Mouse (Mus musculus) macrophage (primary cell): ENCODE measurements at regions not wholly inside any gene's neighbourhood (a gene's known extent, or its start where the extent isn't known, plus 50 kb on each side); places are given as distances from the start of the nearest gene placed in this dataset.
"Not testable (repeated sequence)": the region's sequence is repeated elsewhere in the genome, so short reads cannot be mapped to it uniquely, and the experiment has no call there.

Source experiments
- H3K27ac ChIP-seq: fragments of 350-480 bp; formaldehyde crosslinking; 2 replicates; pipeline ENCODE4 v1.9.0; 2021
- H3K36me3 ChIP-seq: fragments of 350-480 bp; formaldehyde crosslinking; 2 replicates; pipeline ENCODE4 v1.9.0; 2021; ENCODE audit errors: inconsistent target
- H3K4me3 ChIP-seq: fragments of 350-480 bp; formaldehyde crosslinking; 2 replicates; pipeline ENCODE4 v1.9.0; 2021; ENCODE audit errors: inconsistent target
- H3K79me2 ChIP-seq: fragments of 350-480 bp; formaldehyde crosslinking; 2 replicates; pipeline ENCODE4 v1.9.0; 2021; ENCODE audit errors: inconsistent target
- WGBS: methylation state at CpG from one replicate; pipeline ENCODE4 v1.1.7; 2026; ENCODE audit warnings: inconsistent platforms; ENCODE audit not compliant: missing documents; 5-methylcytosine and 5-hydroxymethylcytosine counted together

- 87% methylated on average over 3 of the region's 3 CpGs for WGBS
- H3K36me3 ChIP-seq: no peaks in the 10 kb centered on the region
- no peak overlapping the region for H3K4me3 ChIP-seq
- H3K27ac ChIP-seq: no peak overlapping the region
- no peaks in the 10 kb centered on the region for H3K79me2 ChIP-seq
Observed at GRCm38 (mm10) chr6:37670701-37671100, 140.7 kb downstream of the Akr1d1 start.

GRCm38 (mm10) chr6:37679871-37680270 lies 149.9 kb downstream of the Akr1d1 start:
- H3K27ac ChIP-seq: no peak overlapping the region
- H3K4me3 ChIP-seq: no peak overlapping the region
- H3K79me2 ChIP-seq: no peaks in the 10 kb centered on the region
- H3K36me3 ChIP-seq: no peaks in the 10 kb centered on the region
- 89% methylated on average over 3 of the region's 3 CpGs for WGBS

GRCm38 (mm10) chr6:37681331-37681730 lies 151.4 kb downstream of the Akr1d1 start:
- not testable (repeated sequence) for H3K36me3 ChIP-seq, H3K4me3 ChIP-seq
- WGBS: 78% methylated on average over 2 of the region's 2 CpGs

GRCm38 (mm10) chr6:37686094-37686493 lies 156.1 kb downstream of the Akr1d1 start:
- 92% methylated on average over 10 of the region's 14 CpGs for WGBS
- Histone ChIP-seq H3K79me2 (no peaks in the 10 kb centered on the region), H3K36me3 (no peaks in the 10 kb centered on the region), H3K27ac (no peak overlapping the region), H3K4me3 (no peak overlapping the region)

More at GRCm38 (mm10) chr6:37681331-37681730, 151.4 kb downstream of the Akr1d1 start:
- not testable (repeated sequence) for H3K27ac ChIP-seq, H3K79me2 ChIP-seq

GRCm38 (mm10) chr6:37688866-37689617 lies 159.1 kb downstream of the Akr1d1 start:
- Histone ChIP-seq H3K27ac (no peak overlapping the region), H3K4me3 (no peak overlapping the region), H3K36me3 (no peaks in the 10 kb centered on the region), H3K79me2 (no peaks in the 10 kb centered on the region)
- WGBS: 43% methylated on average over 1 of the region's 1 CpGs

- no peaks in the 10 kb centered on the region for H3K36me3 ChIP-seq
- H3K79me2 ChIP-seq: no peaks in the 10 kb centered on the region
- H3K4me3 ChIP-seq: no peak overlapping the region
- no peak overlapping the region for H3K27ac ChIP-seq
Observed at GRCm38 (mm10) chr6:37689696-37690095, 159.7 kb downstream of the Akr1d1 start.

GRCm38 (mm10) chr6:37691976-37692644 lies 162.1 kb downstream of the Akr1d1 start:
- 96% methylated on average over 7 of the region's 7 CpGs for WGBS
- H3K4me3 ChIP-seq: no peak overlapping the region
- no peaks in the 10 kb centered on the region for H3K79me2 ChIP-seq
- no peaks in the 10 kb centered on the region for H3K36me3 ChIP-seq
- no peak overlapping the region for H3K27ac ChIP-seq

GRCm38 (mm10) chr6:37692758-37693157 lies 162.8 kb downstream of the Akr1d1 start:
- Histone ChIP-seq H3K36me3 (no peaks in the 10 kb centered on the region), H3K4me3 (no peak overlapping the region), H3K79me2 (no peaks in the 10 kb centered on the region), H3K27ac (no peak overlapping the region)
- WGBS: 96% methylated on average over 2 of the region's 2 CpGs

GRCm38 (mm10) chr6:37696074-37696473 lies 166.1 kb downstream of the Akr1d1 start:
- Histone ChIP-seq H3K36me3 (no peaks in the 10 kb centered on the region), H3K27ac (no peak overlapping the region), H3K79me2 (no peaks in the 10 kb centered on the region), H3K4me3 (no peak overlapping the region)

- H3K79me2 ChIP-seq: no peaks in the 10 kb centered on the region
- 97% methylated on average over 2 of the region's 2 CpGs for WGBS
- H3K4me3 ChIP-seq: no peak overlapping the region
- H3K27ac ChIP-seq: no peak overlapping the region
- no peaks in the 10 kb centered on the region for H3K36me3 ChIP-seq
Observed at GRCm38 (mm10) chr6:37703946-37704345, 166.7 kb upstream of the Trim24 start.

- no peaks in the 10 kb centered on the region for H3K79me2 ChIP-seq
- H3K27ac ChIP-seq: no peak overlapping the region
- H3K36me3 ChIP-seq: no peaks in the 10 kb centered on the region
- H3K4me3 ChIP-seq: no peak overlapping the region
- 85% methylated on average over 1 of the region's 1 CpGs for WGBS
Observed at GRCm38 (mm10) chr6:37705733-37706145, 164.9 kb upstream of the Trim24 start.

GRCm38 (mm10) chr6:37707671-37708070 lies 162.9 kb upstream of the Trim24 start:
- H3K27ac ChIP-seq: not testable (repeated sequence)

GRCm38 (mm10) chr6:37711766-37712165 lies 158.8 kb upstream of the Trim24 start:
- WGBS: 100% methylated on average over 1 of the region's 1 CpGs
- H3K79me2 ChIP-seq: no peaks in the 10 kb centered on the region
- H3K27ac ChIP-seq: no peak overlapping the region
- H3K4me3 ChIP-seq: no peak overlapping the region
- H3K36me3 ChIP-seq: no peaks in the 10 kb centered on the region

More at GRCm38 (mm10) chr6:37707671-37708070, 162.9 kb upstream of the Trim24 start:
- WGBS: 100% methylated on average over 1 of the region's 1 CpGs
- H3K79me2 ChIP-seq, H3K36me3 ChIP-seq, H3K4me3 ChIP-seq: not testable (repeated sequence)

GRCm38 (mm10) chr6:37713411-37713810 lies 157.2 kb upstream of the Trim24 start:
- no peak overlapping the region for H3K4me3 ChIP-seq
- WGBS: 81% methylated on average over 4 of the region's 4 CpGs
- no peaks in the 10 kb centered on the region for H3K36me3 ChIP-seq
- H3K27ac ChIP-seq: no peak overlapping the region
- H3K79me2 ChIP-seq: no peaks in the 10 kb centered on the region

- Histone ChIP-seq H3K36me3 (no peaks in the 10 kb centered on the region), H3K27ac (no peak overlapping the region), H3K79me2 (no peaks in the 10 kb centered on the region), H3K4me3 (no peak overlapping the region)
- 23% methylated on average over 6 of the region's 6 CpGs for WGBS
Observed at GRCm38 (mm10) chr6:37714223-37714928, 156.2 kb upstream of the Trim24 start.
